Mouse (Mus musculus) lung, postnatal 4 days (tissue): ENCODE measurements around the gene Srd5a1.
A peak's percentile ranks its signal among the peaks of the same experiment; 100 is the strongest.
"Not testable (repeated sequence)": the region's sequence is repeated elsewhere in the genome, so short reads cannot be mapped to it uniquely, and the experiment has no call there.

ENCODE experiments used
- DNase-seq, 2 experiments: peaks; one replicate each; pipeline ENCODE4 v3.0.0; 2021

Srd5a1 gene

DNA sequence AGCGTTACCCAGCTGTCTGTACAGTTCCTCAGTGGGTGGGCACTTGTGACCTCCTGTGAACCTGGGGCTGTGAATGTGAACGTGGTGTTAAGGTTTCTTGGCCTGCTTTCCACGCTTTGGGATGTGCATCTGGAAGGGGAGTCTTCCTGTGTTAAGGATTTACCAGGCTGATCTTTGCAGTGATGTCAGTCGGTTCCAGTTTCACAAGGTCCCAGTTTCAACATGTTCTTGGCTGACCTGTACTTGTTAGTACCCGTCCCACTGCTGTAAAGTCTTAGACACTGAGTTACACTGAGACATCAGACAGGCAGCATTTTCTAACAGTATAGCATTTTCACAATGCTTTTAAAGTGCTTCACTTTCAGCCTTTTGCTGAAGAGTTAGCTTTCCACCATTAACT lies 12.6 kb upstream of the Srd5a1 start:
- no peak for DNase-seq

DNA sequence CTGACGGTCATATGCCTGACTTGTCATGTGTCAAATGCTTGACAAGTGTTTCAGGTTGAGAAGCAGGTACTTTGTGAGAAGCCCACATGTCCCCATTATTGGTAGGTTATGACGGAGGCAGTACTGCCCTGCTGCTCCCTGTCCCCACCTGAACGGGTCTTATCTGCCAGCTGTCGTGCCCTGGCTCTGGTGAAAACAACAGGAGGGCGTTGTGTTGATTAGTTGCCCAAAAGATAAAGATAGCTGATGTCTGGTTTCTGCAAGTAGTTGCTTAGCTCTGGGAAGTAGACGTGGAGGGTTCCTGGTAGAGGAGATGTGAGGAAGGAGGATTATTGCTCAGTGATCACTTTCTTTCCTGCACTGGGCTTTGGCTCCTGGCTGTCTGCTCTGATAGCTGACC lies 5.5 kb upstream of the Srd5a1 start:
- DNase-seq = no peak

DNA sequence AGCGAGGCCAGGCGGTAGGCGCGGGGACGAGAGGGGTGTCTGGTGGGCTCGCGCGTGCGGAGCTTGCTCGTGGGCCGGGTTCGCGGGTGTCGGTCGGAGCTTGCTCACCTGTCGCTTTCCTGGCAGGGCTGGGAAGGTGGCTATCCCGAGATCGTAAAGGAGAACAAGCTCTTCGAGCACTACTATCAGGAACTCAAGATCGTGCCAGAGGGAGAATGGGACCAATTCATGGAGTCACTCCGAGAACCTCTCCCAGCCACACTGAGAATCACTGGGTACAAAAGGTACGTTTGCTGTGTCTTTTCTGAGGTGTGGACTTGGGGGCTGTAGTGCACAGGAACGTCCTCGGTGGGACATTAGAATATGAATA lies 918 bp upstream of the Srd5a1 start:
- no peak for DNase-seq

DNA sequence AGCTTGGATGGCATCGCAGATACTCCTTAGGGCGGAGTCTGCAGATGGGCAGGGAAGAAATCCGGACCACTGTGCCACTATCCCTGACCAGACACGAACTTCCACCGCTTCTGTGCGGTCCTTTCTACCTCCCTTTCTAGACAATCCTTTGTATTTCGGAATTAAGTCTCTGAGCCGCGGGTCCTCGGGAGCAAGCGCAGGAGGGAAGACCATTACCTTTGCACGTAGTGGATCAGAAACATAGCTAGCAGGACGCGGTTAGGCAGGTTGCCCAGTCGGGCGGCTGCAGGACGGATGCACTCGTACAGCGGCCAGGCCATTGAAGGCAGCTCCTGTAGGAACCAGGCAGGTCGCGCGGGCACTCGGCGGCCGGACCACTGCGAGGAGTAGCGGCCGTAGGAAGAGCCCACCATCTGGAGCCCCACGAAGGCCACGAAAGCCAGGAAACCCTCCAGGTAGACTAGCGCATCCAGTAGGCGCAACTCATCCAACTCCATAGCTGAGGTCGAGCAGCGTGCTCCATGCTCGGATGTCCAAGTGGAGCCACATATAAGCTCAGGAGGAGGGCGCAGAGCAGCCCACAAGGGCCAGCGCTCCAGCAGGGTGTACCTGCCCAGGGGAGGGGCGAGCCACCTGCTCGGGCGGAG lies 368 bp downstream of the Srd5a1 start:
- DNase-seq = peak; percentile 6 to 55

DNA sequence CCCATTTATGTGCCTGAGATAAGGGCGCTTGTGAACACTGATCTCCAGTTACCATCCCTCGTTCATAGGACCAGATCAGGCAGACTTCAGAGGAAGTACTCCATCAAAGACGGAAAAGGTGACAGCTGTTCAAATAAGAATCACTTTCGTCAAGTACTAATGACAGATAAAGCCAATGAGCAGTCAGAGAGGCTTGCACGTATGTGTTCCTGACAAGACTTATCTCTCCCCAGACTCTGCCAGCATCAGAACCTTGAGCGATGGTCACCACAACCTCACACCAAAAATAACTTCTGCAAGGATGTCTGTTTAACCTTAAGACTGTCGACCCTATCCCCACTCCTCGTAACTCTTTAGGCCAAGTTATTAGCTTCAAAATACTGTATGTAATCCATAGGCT lies 2.5 kb downstream of the Srd5a1 start:
- DNase-seq = no peak

DNA sequence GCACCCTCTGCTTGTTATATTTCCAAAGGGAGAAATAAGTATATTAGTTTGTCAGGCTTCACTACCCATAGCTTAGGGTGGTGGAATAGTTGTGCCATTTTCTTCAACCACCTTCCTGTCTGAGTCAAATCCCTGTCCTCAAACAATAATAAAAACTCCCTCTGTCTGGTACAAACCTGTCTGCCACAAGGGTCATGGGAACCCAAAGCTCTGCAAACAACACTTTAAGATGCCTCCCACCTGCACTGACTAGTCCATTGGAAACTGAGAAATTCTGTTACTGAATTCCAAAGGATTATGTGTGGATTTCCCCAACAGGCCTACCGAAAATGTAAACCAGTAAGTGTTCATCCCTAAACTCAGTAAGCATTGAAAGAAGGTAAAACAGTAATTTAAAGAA lies 6.6 kb downstream of the Srd5a1 start:
- no peak for DNase-seq

DNA sequence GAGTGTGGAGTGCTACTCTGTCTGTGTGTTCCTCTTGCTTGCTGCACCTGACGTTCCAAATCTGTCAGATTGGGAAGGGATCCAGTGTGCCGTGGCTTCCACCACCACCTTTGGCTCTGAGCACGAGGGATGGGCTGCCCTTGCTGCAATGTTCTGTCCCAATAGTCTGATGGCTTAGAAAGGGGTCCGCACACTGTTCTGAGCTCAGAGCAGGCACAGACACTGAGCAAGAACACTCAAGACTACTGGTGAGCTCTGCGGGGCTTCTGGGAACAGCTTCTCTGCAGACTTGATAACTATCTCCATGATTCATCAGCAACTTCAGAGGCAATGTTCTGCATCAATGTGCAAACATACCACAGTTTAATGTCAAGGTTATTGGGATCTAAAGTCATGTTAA lies 9.9 kb downstream of the Srd5a1 start:
- no peak for DNase-seq

DNA sequence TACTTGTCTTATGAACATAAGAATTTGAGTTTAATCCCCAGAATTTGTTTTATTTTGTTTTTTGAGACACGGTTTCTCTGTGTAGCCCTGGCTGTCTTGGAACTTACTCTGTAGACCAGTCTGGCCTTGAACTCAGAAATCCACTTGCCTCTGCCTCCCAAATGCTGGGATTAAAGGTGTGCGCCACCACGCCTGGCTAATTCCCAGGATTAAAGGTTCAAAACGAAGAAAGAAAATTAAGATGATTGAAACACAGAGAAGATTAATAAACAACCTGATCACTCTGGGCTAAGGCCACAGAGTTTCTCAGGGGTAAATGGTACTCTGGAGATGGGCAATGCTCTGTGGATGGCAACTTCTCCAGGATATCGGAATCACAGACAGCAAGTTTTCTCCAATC lies 10.4 kb downstream of the Srd5a1 start:
- not testable (repeated sequence) for DNase-seq

DNA sequence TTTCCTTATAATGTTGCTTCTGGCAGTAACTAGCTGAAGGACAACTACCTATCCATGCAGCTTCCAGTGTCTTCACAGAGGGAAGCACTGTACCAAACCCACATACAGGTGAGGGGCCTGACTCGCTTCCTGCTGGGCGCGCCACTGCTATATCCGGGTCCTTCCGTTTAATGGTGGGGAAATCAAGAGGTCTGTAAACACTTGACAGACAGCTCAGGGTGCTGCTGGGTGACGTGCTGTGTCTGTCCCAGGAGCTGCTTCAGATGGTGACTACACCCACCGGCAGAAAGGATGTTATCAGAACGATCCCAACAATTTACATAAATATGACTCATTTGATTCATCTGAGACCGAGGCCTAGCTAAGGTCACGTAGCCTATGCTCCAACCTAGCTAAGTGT lies 12.4 kb downstream of the Srd5a1 start:
- DNase-seq = no peak

DNA sequence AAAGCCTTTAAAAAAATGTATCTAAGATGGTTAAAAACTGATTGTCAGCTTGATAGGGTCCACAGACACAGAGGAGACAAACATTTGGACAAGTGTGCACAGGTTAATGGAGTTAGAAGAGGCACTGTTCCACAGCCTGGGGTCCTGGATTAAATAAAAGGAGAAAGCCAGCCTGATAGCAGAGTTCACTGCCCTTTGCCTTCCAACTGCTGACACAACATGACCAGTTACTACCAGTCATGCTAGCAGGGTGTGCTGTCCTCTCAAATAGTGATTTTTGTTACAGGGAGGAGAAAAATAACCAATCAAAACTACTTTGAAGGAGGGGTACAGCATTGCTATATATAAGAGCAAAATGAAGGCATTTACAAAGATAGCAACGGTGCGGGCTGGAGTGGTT lies 14.7 kb downstream of the Srd5a1 start:
- DNase-seq = no peak

DNA sequence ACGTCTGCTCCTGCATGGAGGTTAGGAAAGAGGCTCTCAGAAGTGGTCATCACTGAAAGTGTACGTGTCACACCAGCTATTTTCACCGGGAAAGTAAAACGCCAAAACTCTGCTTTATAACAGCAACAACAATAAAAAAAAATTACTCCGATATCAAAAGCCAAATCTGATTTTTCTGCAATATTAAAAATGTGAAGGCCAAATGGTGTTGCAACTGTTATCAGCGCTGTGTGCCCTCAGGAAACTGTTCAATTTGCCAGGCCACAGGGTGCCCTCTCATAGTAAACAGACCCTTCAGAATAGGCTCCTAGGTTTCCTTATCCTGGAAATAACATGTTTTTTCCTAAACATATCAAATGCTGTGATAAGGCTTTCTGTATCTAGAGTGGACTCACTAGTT lies 15.3 kb downstream of the Srd5a1 start:
- no peak for DNase-seq

DNA sequence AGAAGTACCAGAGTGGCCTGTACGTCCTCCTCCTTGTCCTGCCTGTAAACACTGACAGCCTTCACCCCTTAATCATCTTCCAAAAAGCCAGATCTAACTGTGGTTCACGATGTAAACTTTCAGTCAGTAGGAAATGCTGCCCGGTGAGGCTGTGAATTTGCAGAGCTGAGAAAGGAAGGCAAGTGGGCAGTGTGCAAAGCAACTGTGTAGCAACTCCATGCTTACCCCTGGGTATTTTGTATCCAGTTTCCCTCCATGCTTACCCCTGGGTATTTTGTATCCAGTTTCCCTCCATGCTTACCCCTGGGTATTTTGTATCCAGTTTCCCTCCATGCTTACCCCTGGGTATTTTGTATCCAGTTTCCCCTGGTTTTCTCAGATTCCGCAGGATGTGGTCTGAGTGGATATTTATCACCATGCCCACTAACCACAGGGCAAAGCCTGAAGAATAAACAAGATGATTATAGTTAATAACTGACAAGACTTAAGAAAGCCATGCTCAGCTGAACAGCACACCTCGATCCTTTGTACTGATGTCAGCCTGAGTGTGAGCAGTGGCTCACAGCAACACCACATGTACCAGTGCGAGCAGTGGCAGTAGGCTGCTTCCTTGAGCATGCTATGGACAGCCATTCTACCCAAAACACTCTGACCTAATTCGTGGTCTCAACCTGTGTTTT lies 16.5 kb downstream of the Srd5a1 start:
- no peak for DNase-seq

DNA sequence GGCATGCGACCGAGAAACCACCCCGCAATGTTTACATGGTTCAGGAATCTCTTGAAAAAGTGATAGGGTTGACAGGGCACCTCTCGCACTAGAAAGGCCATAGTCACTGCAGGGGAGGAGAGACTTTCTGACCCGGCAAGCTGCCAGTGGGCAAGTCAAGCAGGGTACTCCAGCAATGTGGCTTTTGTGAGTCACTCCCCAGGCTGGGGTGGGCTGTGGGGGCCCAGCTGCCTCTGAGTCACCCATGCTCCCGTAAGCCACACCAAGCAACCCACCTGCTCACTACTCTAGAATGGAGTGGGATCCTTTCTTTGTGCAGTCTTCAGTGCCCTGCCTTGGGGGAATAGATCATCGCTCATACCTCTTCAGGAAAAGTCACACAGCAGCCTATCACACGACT lies 17.8 kb downstream of the Srd5a1 start:
- no peak for DNase-seq

DNA sequence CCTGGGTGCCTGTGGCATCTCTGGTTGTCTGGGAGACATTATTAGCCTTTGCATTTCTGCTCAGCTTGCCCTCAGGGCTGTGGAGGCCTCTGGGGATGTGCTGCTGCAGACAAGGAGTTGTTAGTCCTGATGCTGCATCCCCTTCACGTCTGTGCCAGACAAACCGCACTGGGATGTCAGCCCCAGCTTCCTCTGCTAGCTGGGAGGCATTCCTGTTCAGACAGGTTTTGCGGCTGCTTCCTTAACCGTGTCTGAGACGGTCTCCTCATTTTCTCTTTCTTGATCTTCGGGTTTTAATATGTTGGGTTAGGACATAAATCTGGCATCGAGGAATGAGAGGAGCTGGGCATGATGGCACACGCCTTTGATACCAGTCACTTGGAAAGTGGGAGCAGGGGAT lies 19.0 kb downstream of the Srd5a1 start:
- DNase-seq = no peak

DNA sequence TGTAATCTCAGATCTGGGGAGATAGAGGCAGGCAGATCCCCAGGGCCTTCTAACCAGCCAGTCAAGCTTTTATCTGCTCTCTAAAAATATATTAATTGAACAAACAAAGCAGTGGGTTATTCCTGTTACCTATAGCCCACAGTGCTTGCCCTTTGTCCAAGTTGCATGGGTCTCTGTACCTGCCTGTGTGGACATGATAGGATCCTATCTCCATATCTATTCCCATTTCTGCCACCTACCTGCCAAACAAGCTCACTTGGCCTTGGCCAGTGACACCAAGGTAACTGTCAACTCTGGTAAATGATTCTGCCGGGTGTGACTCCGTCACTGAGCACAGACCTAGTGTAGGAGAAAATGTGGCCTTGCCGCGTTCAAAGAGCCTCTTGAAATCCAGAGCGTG lies 19.9 kb downstream of the Srd5a1 start:
- no peak for DNase-seq

DNA sequence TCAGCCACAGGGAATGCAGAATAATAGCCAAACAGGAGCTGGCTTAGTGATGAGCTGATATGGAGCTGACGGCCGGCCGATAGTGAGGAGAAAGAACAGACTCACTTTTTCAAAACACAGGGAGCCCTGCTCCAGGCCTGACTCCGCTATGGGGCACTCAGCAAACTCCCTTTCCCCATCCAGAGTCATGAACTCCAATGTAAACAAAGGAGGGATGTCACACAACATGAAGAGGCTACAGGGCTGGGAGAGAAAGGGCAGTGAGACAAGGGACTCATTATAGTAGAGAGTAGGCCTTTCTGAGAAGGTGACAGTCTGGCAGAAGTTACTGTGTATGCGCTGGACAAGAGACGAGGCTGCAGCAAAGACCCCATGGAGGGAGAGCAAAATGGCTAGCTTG lies 23.0 kb downstream of the Srd5a1 start:
- DNase-seq = no peak

DNA sequence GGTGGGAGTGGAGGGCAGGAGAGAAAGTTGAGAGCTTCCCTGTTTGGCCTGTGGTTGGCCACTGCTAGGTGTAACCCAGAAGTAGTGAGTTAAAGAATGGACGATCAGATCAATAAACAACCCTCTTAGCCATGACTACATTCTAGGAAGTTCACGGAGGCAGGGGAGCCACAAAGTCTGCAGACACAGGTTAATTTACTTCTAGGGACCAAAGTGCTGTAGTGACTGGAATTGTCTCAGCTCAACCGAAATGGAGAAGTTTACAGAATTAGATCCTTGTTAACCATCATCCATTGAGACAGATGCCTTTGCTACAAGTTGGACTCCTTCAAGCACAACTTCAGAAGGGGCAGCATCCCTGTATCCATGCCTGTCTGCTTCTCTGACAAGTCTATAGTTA lies 23.4 kb downstream of the Srd5a1 start:
- DNase-seq = no peak

DNA sequence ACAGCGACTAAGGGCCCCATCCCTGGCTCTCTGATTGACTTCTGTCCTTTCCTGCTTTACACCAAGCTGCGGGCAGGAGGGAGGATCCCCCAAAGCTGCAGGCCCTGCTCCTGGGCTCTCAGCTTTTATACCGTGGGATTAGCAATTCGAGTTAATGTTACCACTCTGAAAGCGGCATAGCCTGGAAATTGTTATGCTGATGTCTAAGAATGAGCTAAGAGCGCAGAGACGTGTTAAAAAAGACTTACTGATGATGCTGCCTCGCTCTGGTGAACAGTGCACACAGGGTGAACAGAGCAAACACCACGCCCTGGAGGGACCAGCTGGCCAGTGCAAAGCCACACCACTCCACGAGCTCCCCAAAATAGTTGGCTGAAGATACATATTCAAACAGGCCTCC lies 24.9 kb downstream of the Srd5a1 start:
- no peak for DNase-seq

DNA sequence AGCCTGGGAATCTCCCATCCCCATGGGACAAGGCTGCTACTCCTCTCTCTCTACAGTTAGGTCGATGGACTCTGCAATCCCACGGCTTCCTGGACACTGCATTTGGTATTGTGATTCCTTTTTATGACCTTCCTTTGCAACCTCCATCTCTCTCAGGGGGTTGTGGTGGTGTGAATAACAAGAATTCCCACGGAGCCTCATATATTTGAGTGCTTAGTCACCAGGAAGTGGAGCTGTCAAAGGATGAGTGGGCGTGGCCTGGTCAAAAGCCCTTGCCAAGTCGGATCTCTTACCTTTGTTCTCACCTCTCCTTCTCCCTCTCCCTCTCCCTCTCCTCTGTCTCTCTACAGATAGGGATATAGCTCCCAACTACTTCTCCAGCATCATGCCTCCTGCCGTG lies 25.4 kb downstream of the Srd5a1 start:
- DNase-seq = no peak

DNA sequence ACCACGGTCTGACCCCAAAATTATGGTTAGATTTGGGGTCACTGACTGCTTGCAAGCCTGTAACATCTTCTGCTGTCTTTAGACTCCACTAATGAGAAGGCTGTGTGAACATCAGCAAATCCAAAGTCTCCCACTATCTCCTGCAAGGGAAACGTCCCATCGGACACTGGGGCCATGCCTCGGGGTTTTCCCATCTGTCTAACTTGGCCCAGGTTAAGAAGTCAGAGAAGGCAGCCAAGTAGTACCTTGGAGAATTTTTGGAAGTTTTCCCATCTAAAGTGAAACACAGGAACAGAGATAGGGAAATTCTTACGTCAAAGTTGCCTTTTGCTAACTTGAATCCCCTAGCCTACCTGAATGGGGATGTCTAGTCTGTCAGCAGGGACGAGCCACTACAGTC lies 27.7 kb downstream of the Srd5a1 start:
- peak in 1 of 2 experiments; percentile 3 for DNase-seq

DNA sequence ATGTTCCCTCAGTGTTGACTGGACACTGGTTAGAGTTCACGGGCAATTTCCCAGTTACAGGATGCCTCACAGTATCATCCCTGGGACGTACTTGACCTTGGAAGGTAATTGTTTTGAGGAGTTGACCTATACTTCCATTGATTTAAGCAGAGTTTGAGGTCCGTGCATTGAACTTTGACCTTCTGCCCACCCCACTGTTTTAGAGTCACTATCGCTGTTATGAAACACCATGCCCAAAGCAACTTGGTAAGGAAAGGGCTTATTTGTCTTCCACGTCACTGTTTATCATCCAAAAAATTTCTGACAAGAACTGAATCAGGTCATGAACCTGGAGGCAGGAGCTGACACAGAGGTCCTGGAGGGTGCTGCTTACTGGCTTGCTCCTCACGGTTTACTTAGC lies 28.8 kb downstream of the Srd5a1 start:
- no peak for DNase-seq

DNA sequence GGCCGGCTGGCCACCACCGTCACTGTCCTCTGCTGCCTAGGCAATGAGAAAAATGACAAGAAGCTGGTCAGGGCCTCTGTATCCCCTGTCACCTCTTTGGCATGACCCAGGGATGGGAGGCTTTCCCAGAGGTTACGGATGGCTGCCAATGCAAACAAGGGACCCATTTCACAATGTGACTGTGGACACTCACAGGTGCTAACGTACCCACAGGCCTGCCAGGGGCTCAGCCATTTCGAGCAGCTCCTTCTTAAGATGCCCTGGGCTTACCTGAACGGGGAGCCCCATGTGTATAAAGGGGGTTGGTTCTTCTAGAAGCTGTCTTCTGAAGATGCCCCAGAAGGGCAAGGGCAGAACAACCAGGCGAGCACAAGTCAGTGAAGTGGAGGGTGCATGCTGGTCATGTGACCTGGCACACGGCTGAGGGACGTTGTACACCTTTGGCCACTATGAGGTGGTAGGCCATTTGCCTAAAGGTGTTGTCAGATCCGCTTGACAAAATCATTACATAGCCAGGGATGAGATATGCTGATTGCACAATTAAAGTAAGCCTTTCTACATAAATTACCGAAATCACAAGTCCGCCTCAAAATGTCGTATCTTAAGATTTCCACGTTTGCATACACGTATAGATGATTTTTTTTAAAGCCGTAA lies 33.9 kb downstream of the Srd5a1 start:
- no peak for DNase-seq

DNA sequence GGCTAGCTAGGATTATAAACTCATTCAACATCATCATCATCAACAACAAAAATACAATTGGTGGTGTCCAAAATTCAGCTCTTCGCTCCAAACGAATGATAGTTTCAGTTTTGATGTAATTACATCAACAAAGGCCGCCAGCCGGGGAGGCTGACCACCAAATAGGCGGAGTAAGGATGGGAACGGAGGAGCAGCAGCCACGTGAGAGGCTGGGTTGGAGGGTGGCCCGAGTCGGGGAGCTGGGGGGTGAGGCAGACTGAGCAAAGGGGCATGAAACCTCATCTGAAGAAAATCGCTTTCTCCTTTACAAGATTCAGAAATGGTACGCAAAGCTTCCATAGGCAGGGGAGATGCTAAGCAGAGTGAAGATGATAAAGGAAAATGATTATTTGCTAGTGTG lies 34.6 kb downstream of the Srd5a1 start:
- no peak for DNase-seq

DNA sequence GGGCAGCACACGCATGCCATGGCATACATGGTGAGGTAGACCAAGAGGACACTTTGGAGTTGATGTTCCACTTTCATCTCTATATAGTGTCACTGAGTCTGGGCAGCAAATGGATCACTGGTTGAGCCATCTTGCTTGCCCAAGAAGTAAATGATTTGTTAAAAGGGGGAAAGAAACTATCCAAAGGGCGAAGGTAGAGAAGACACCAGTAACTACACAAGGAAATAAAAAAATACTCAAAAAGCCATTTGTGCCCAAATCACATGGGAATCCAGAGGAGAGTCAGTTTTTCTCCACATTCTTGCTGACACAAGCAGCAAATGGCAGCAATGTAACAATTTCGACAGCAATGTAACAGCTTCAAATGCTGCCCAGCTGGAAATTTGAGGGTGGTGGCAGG lies 38.6 kb downstream of the Srd5a1 start:
- no peak for DNase-seq

DNA sequence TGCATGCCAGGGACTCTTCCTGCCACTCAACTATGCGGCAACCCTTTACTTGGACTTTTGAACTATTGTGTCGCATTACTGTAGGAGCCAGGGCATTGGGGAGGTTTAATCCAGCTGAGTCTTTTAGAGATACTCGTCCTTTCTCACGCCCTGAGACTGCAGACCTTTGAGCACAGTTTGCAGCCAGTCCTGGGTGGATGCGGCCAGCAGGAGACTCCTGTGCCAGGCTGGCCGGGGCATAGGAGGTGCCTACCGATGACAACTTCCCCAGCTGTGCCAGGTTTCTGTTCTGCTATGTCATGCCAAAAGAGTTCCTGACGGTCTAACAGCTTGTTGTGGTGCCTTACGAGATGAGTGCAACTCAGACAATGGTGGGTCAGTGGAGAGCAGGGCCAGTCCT lies 42.0 kb downstream of the Srd5a1 start:
- no peak for DNase-seq
